Mouse (Mus musculus) embryonic facial prominence, embryonic 14.5 days (tissue): ENCODE results near the gene Tescl. TPM values are rescaled to one million over a fixed set of nuclear protein-coding genes. Genes with fewer than 3 reads are reported as not detected.

ENCODE experiments used
- ATAC-seq: fragments of 200-750 bp; cut with Nextera tagmentation; 2 replicates; pipeline ENCODE4 v1.8.0; 2017; ENCODE audit warnings: low read depth, moderate number of reproducible peaks, moderate TSS enrichment
- DNase-seq: peaks from one replicate; pipeline ENCODE4 v3.0.0-alpha.2; 2015; ENCODE audit warnings: low spot score
- H3K27ac ChIP-seq: fragments of 300-500 bp; sonication (generic); replicated peaks from 2 replicates; pipeline ENCODE4 v1.5.1; 2014; ENCODE audit warnings: low read depth, mild to moderate bottlenecking, low read length, moderate library complexity
- H3K27me3 ChIP-seq: fragments of 300-500 bp; sonication (generic); replicated peaks from 2 replicates; pipeline ENCODE4 v1.6.1; 2014; ENCODE audit warnings: low read length; ENCODE audit not compliant: control insufficient read depth, insufficient read depth
- H3K36me3 ChIP-seq: fragments of 300-500 bp; sonication (generic); 2 replicates; pipeline ENCODE4 v1.6.1; 2014; ENCODE audit warnings: low read length, mixed read lengths; ENCODE audit not compliant: control insufficient read depth, insufficient read depth
- H3K4me1 ChIP-seq: fragments of 300-500 bp; sonication (generic); 2 replicates; pipeline ENCODE4 v1.6.1; 2014; ENCODE audit warnings: antibody characterized with exemption, low read length; ENCODE audit not compliant: control insufficient read depth, insufficient read depth
- H3K4me2 ChIP-seq: fragments of 300-500 bp; sonication (generic); 2 replicates; pipeline ENCODE4 v1.6.1; 2014; ENCODE audit warnings: low read depth, mild to moderate bottlenecking, low read length, moderate library complexity, mixed read lengths
- H3K4me3 ChIP-seq: fragments of 300-500 bp; sonication (generic); 2 replicates; pipeline ENCODE4 v1.5.1; 2014; ENCODE audit warnings: low read depth, mild to moderate bottlenecking, low read length
- H3K9ac ChIP-seq: fragments of 300-500 bp; sonication (generic); 2 replicates; pipeline ENCODE4 v1.6.1; 2014; ENCODE audit warnings: low read depth, mild to moderate bottlenecking, low read length, moderate library complexity, mixed read lengths
- H3K9me3 ChIP-seq: fragments of 300-500 bp; sonication (generic); 2 replicates; pipeline ENCODE4 v1.6.1; 2016; ENCODE audit warnings: low read length; ENCODE audit not compliant: control insufficient read depth
- WGBS: fragments of 180-500 bp; shearing (Covaris S2); extraction: QIAGEN DNeasy Blood & Tissue Kit; methylation state at CpG from one replicate; pipeline ENCODE4 v1.1.7; 2014; 5-methylcytosine and 5-hydroxymethylcytosine counted together
- polyA plus RNA-seq: library from polyadenylated mRNA; unstranded; fragments of >200 nt; fragmentation: Nextera tagmentation; extraction: Ambion mirVana; gene quantifications from 2 replicates; pipeline ENCODE4 v1.2.1, GENCODE M21; 2014

Tescl gene
- polyA plus RNA-seq, 1 experiment from 2014 or later, result not detected

DNA sequence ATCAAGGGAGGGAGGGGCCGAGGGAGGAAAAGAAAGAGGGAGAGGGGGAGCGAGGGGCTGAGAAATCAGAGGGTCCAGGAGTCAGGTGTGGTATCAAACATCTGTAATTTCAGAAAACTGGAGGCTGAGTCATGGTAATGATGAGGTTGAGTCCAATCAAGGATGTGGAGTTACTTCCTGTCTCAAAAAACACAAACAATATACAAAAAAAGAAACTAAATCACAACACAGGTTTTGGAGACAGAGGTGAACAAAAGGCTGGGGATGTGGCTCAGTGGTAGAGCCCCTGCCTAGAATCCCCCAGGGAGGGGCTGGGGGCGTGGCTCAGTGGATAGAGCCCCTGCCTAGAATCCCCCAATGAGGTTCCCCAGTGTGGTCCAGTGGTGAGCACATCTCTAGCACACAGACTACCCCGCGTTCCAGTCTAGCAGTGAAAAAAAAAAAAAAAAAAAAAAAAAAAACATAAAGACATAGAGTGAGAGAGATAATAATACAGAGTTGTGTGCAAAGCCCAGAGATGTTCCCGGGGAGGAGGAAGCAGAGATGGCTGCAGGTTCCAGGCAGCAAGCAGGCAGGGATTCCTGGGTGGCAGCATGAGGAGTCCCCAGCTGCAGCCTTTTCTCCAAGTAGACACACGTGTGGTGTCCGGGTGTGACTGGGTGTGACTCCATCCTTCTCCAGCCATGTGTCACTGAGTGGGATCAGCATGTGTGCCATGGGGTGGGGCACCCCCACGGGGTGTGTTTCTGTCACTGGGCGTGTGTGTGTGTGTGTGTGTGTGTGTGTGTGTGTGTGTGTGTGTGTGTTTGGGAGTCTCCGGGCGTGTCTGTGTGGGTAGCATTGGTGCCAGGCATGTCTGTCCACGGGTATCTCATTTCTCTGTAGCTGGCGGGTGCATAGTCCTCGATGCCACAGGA is 33.2 kb upstream of the Tescl start:
- 68% methylated on average over 15 of the region's 15 CpGs for WGBS
- Histone ChIP-seq H3K9me3 (no peaks in the 10 kb centered on the region), H3K9ac (no peak overlapping the region), H3K27me3 (no peaks in the 10 kb centered on the region), H3K36me3 (no peaks in the 10 kb centered on the region), H3K4me3 (no peak overlapping the region), H3K4me2 (no peak overlapping the region), H3K4me1 (no peaks in the 10 kb centered on the region; the same call in 1 of the 2 replicates), H3K27ac (no peak overlapping the region)
- ATAC-seq, result no peak
- DNase-seq, result no peak

DNA sequence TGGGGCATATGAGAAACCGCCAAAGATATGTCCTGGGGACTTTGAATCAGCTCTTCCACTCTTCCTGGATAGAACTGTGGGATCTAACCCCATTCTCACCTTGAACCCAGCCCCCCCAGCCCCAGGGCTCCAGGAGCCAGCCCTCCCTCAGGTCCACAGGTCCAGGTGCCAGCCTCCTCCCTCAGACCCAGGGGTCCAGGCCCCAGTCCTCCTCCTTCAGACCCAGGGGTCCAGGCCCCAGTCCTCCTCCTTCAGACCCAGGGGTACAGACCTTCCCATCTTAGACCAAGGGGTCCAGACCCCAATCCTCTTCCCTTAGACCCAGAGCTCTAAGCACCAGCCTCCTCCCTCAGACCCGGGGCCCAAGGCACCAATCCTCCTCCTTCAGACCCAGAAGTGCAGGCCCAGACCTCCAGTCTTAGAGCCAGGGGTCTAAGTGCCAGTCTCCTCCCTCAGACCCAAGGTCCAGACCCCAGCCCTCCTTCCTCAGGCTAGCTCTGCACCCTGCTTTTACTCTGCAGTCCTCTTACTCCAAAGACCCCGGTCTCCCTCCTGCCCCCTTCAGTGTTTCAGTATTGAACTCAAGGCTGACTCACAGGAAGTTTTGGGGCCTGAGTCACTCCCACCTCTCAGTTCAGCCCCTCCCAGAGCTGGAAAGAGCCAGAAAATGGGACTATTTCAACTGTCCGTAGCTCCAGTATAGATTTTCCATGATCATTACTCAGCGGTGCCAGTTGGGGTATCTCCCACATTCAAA is 31.7 kb upstream of the Tescl start:
- no peak overlapping the region for H3K27ac ChIP-seq
- H3K27me3 ChIP-seq, result no peaks in the 10 kb centered on the region
- no peaks in the 10 kb centered on the region for H3K36me3 ChIP-seq
- ATAC-seq, result 0 out of 2 replicates have a peak, but pooled peaks have one; percentile 5
- WGBS, result 62% methylated on average over 5 of the region's 5 CpGs
- H3K9me3 ChIP-seq, result no peaks in the 10 kb centered on the region
- H3K9ac ChIP-seq, result no peak overlapping the region
- DNase-seq, result no peak
- no peaks in the 10 kb centered on the region; the same call in 1 of the 2 replicates for H3K4me1 ChIP-seq
- H3K4me3 ChIP-seq, result no peak overlapping the region
- no peak overlapping the region for H3K4me2 ChIP-seq

DNA sequence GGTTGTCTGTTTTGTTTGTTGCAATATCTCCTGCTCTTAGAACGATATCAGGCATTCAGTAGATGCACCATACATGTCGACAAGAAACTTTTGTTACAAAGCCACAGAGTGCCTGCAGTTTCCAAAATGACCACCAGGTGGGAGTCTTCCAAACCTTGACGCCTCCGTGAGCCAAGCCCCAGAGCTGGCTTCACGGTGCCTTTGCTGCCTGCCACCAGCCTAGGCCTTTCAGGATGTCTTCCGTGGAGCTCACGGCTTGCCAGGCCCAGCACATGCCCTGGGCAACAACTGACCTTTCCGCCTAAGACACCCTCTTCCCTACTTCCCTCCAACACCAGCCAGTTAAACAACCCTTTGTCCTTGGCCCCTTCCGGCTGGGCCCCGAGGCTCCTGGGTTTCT is 31.1 kb upstream of the Tescl start:
- H3K27ac ChIP-seq, result no peak overlapping the region
- H3K36me3 ChIP-seq, result no peaks in the 10 kb centered on the region
- DNase-seq (peak; percentile 87), ATAC-seq (0 out of 2 replicates have a peak, but pooled peaks have one; percentile 33)
- no peaks in the 10 kb centered on the region for H3K27me3 ChIP-seq
- no peak overlapping the region for H3K4me3 ChIP-seq
- H3K9ac ChIP-seq, result no peak overlapping the region
- H3K9me3 ChIP-seq, result no peaks in the 10 kb centered on the region
- no peaks in the 10 kb centered on the region for H3K4me1 ChIP-seq
- no peak overlapping the region for H3K4me2 ChIP-seq
- WGBS, result 22% methylated on average over 10 of the region's 10 CpGs

DNA sequence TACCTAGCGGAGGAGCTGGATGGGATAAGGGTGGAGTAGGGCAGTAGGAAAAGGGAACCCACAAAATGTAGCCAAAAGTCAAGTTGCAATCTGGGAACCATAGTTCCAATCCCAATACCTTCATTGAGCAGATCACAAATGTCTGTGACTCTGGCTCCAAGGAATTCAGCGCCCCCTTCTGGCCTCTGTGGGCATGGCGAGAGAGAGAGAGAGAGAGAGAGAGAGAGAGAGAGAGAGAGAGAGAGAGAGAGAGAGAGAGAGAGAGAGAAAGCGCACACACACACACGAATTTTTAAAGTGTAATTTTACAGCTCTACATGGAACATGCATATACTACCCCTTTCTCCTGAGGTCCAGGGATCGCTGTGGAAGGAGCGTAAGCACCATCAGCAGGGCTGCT is 29.5 kb upstream of the Tescl start:
- no peaks in the 10 kb centered on the region for H3K27me3 ChIP-seq
- DNase-seq (no peak), ATAC-seq (no peak)
- no peak overlapping the region for H3K4me3 ChIP-seq
- H3K9me3 ChIP-seq, result no peaks in the 10 kb centered on the region
- no peak overlapping the region for H3K4me2 ChIP-seq
- H3K27ac ChIP-seq, result no peak overlapping the region
- WGBS, result 29% methylated on average over 6 of the region's 7 CpGs
- no peak overlapping the region for H3K9ac ChIP-seq
- H3K4me1 ChIP-seq, result no peaks in the 10 kb centered on the region
- H3K36me3 ChIP-seq, result no peaks in the 10 kb centered on the region

DNA sequence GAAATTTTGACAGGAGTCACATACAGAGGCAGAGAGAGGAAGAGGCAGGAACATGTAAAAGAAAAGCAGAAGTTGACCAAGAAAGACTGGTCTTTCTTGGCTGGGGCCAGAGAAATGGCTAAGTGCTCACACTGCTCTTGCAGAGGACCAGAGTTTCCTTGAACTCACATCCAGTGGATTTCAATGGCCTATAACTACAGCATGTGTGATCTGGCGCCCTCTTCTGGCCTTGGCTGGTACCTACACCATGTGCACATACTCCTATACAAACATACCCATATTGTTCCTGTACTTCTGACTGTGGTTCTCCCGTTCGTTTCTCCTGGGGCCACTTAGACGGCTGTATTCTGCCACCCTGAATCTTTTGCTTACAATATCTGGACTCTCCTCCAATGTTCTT is 27.3 kb upstream of the Tescl start:
- H3K9me3 ChIP-seq, result no peaks in the 10 kb centered on the region
- no peaks in the 10 kb centered on the region for H3K27me3 ChIP-seq
- H3K4me2 ChIP-seq, result no peak overlapping the region
- 59% methylated on average over 4 of the region's 4 CpGs for WGBS
- H3K36me3 ChIP-seq, result no peaks in the 10 kb centered on the region
- no peak for DNase-seq
- no peak for ATAC-seq
- H3K9ac ChIP-seq, result no peak overlapping the region
- H3K27ac ChIP-seq, result no peak overlapping the region
- H3K4me3 ChIP-seq, result no peak overlapping the region
- no peaks in the 10 kb centered on the region for H3K4me1 ChIP-seq

DNA sequence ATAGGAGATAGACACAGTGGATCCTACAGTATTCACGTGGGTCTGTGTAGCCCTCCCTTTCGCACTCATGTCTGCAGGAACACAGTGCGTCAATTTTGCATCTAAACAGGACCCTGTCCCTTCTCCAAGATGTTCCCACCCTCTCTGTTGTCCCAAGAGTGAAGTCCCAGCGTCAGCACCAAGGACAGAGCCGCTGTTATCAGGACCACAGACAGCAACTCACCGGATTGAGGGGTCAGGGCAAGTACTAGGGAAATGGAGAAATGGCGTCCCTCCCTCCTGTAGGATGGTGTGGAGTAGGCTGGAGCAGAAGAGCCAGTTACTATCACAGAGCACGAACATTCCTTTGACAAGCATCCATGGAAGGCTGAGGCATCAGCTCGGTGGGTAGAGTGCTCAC is 25.5 kb upstream of the Tescl start:
- ATAC-seq, result no peak

DNA sequence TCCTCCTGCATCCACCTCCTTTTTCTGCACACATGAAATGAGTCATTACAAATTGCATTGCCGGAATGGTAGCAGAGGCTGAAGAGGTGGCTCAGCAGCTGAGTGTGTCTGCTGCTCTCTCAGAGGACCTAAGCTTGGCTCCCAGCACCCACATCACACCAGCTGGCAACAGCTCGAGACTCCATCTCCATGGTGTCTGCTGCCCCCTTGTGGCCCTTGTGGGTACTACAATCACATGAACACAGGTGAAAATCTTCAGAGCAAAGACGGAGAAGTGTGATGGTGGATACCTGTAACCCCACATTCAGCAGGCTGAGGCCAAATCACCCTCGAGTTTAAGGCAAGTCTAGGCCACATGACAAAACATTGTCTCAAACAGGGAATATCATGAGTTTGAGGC is 24.2 kb upstream of the Tescl start:
- DNase-seq (no peak), ATAC-seq (no peak)
- Histone ChIP-seq H3K27me3 (no peaks in the 10 kb centered on the region), H3K4me2 (no peak overlapping the region), H3K36me3 (no peaks in the 10 kb centered on the region), H3K27ac (no peak overlapping the region), H3K4me1 (no peaks in the 10 kb centered on the region), H3K9ac (no peak overlapping the region), H3K4me3 (no peak overlapping the region), H3K9me3 (no peaks in the 10 kb centered on the region)
- WGBS, result 53% methylated on average over 4 of the region's 4 CpGs

More for the DNA sequence above, 25.5 kb upstream of the Tescl start:
- no peaks in the 10 kb centered on the region for H3K27me3 ChIP-seq
- peak; percentile 27 for DNase-seq
- no peak overlapping the region for H3K4me3 ChIP-seq
- no peak overlapping the region for H3K27ac ChIP-seq
- H3K36me3 ChIP-seq, result no peaks in the 10 kb centered on the region
- no peak overlapping the region for H3K4me2 ChIP-seq
- H3K9me3 ChIP-seq, result no peaks in the 10 kb centered on the region
- WGBS, result 21% methylated on average over 9 of the region's 9 CpGs
- H3K9ac ChIP-seq, result no peak overlapping the region
- no peaks in the 10 kb centered on the region for H3K4me1 ChIP-seq

DNA sequence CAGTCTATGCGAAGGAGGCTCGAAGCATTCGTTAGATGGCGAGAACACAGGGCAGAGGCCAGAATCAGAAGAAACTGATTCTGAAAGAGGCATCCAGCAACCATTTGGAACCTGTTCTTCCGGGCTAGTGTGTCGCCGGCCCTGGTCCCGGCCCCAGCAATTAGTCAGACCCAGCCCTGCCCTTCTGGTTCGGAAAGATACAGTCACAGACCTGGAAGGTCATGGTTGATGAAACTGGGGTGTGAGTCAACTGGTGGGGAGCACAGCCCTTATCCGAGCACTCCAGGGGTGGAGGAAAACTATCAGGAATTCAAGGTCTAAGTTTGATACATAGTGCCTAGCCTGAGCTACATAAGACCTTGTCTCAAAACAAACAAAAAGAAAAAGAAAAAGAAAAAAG is 22.3 kb upstream of the Tescl start:
- Histone ChIP-seq H3K27me3 (no peaks in the 10 kb centered on the region), H3K4me1 (no peaks in the 10 kb centered on the region), H3K9me3 (no peaks in the 10 kb centered on the region), H3K4me2 (no peak overlapping the region), H3K4me3 (no peak overlapping the region), H3K36me3 (no peaks in the 10 kb centered on the region), H3K9ac (no peak overlapping the region), H3K27ac (no peak overlapping the region)
- DNase-seq (no peak), ATAC-seq (no peak)
- 78% methylated on average over 10 of the region's 10 CpGs for WGBS
